Mouse (Mus musculus): Measurements from ENCODE around the gene Adcy9.

DNA sequence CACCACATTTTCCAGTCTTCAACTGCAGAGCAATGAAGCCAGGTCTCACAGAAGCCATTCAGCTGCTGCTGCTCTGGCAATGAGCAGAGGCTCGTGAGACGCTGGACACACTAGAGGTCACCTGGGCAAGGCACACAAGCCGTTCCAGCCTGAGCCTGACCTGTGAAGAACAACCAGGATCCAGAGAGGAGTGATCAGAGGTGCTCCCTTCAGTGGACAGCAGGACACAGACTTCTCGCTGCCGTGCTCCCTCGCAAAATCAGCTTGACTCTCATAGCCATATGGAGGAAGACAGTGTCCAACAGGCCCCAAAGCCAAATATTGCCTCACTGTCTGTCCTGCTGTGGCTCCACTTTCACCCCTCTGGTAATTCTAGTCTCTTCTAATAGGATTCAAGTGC, 29.1 kb upstream of the Adcy9 start:
- TF ChIP-seq CTCF (IDR thresholded peaks at IDR 0.05; ENCODE audit: low read depth): no peak
- TF ChIP-seq EP300 (IDR thresholded peaks at IDR 0.05; ENCODE audit: low read depth): no peak
